Mouse (Mus musculus) embryonic facial prominence, embryonic 12.5 days (tissue): ENCODE results near the gene Olfr1023. TPM values are rescaled to one million over a fixed set of nuclear protein-coding genes. Genes with fewer than 3 reads are reported as not detected.

Source experiments
- ATAC-seq: fragments of 200-750 bp; cut with Nextera tagmentation; 2 replicates; pipeline ENCODE4 v1.8.0; 2017; ENCODE audit not compliant: insufficient number of reproducible peaks, insufficient read depth, low FRiP score, low TSS enrichment
- H3K27ac ChIP-seq: fragments of 300-500 bp; sonication (generic); 2 replicates; pipeline ENCODE4 v1.5.1; 2016; ENCODE audit warnings: mild to moderate bottlenecking
- H3K27me3 ChIP-seq: fragments of 300-500 bp; sonication (generic); 2 replicates; pipeline ENCODE4 v1.6.1; 2016; ENCODE audit warnings: mild to moderate bottlenecking, moderate library complexity
- H3K36me3 ChIP-seq: fragments of 300-500 bp; sonication (generic); 2 replicates; pipeline ENCODE4 v1.6.1; 2016; ENCODE audit warnings: mild to moderate bottlenecking
- H3K4me1 ChIP-seq: fragments of 300-500 bp; sonication (generic); 2 replicates; pipeline ENCODE4 v1.6.1; 2016
- H3K4me2 ChIP-seq: fragments of 300-500 bp; sonication (generic); replicated peaks from 2 replicates; pipeline ENCODE4 v1.6.1; 2016; ENCODE audit warnings: mild to moderate bottlenecking, moderate library complexity
- H3K4me3 ChIP-seq: fragments of 300-500 bp; sonication (generic); 2 replicates; pipeline ENCODE4 v1.5.1; 2016; ENCODE audit warnings: mild to moderate bottlenecking
- H3K9ac ChIP-seq: fragments of 300-500 bp; sonication (generic); 2 replicates; pipeline ENCODE4 v1.6.1; 2016; ENCODE audit warnings: mild to moderate bottlenecking, moderate library complexity
- H3K9me3 ChIP-seq: fragments of 300-500 bp; sonication (generic); 2 replicates; pipeline ENCODE4 v1.6.1; 2016; ENCODE audit warnings: mild to moderate bottlenecking, moderate library complexity
- WGBS: fragments of 180-500 bp; shearing (Covaris S2); methylation state at CpG from one replicate; pipeline ENCODE4 v1.1.7; 2016; 5-methylcytosine and 5-hydroxymethylcytosine counted together
- polyA plus RNA-seq: library from polyadenylated mRNA; unstranded; fragments of >200 nt; fragmentation: Nextera tagmentation; extraction: Ambion mirVana; gene quantifications from 2 replicates; pipeline ENCODE4 v1.2.1, GENCODE M21; 2016

Olfr1023 gene
- not detected in 2 replicates for polyA plus RNA-seq

- Histone ChIP-seq H3K4me2 (no peak within 1 kb of the TSS), H3K4me3 (no peak within 1 kb of the TSS), H3K9ac (no peak within 1 kb of the TSS), H3K36me3 (no peaks in the 10 kb centered on the region), H3K27ac (no peak within 1 kb of the TSS), H3K4me1 (no peaks in the 10 kb centered on the region), H3K27me3 (no peaks in the 10 kb centered on the region), H3K9me3 (no peaks in the 10 kb centered on the region)
- no peak for ATAC-seq
- 76% methylated on average over 2 of the region's 2 CpGs for WGBS
These were observed at the start of gene Olfr1023 for GRCm38 (mm10) chr2:85885340-85885739. Olfr1023 (plus strand) TSS chr2:85885640.

GRCm38 (mm10) chr2:85845383-85845782, 40.1 kb upstream of the Olfr1023 start, which contains the start of gene Olfr1019:
Olfr1019 (minus strand) TSS chr2:85845483.
- Histone ChIP-seq H3K4me3 (no peak within 1 kb of the TSS), H3K9ac (no peak within 1 kb of the TSS), H3K27me3 (no peaks in the 10 kb centered on the region), H3K4me2 (no peak within 1 kb of the TSS), H3K4me1 (no peaks in the 10 kb centered on the region), H3K27ac (no peak within 1 kb of the TSS), H3K9me3 (no peaks in the 10 kb centered on the region), H3K36me3 (no peaks in the 10 kb centered on the region)
- ATAC-seq: no peak

DNA sequence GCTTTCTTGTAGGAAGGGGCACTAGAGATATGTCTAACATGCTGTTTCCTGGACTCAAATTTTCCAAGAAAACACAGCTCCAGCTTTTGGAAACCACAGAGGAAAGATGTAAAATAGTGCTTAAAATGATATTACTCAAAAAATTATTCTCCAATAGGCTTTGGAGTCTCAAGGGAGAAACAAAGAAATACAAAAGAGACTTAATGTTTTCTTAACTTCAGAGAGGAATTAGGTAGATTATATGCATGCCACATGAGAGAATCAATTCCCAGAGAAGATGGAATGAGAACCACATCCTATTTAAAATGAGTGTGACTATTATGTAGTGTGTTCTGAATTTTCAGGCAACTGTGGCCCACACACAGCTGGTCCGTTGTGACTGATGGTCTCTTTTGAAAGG, 38.7 kb upstream of the Olfr1023 start, which contains the start of gene Olfr1020:
Olfr1020 (plus strand) TSS at position 301 of the 400 bp plus-strand sequence.
- no peak for ATAC-seq
- Histone ChIP-seq H3K9ac (no peak within 1 kb of the TSS), H3K4me2 (no peak within 1 kb of the TSS), H3K4me1 (no peaks in the 10 kb centered on the region), H3K36me3 (no peaks in the 10 kb centered on the region), H3K27me3 (no peaks in the 10 kb centered on the region), H3K27ac (no peak within 1 kb of the TSS), H3K4me3 (no peak within 1 kb of the TSS), H3K9me3 (no peaks in the 10 kb centered on the region)
- 88% methylated on average over 1 of the region's 1 CpGs for WGBS

- no peaks in the 10 kb centered on the region for H3K9me3 ChIP-seq
- H3K9ac ChIP-seq: no peak within 1 kb of the TSS
- no peaks in the 10 kb centered on the region for H3K4me1 ChIP-seq
- ATAC-seq: no peak
- H3K4me3 ChIP-seq: no peak within 1 kb of the TSS
- no peak within 1 kb of the TSS for H3K4me2 ChIP-seq
- 63% methylated on average over 2 of the region's 2 CpGs for WGBS
- no peaks in the 10 kb centered on the region for H3K36me3 ChIP-seq
- no peak within 1 kb of the TSS for H3K27ac ChIP-seq
- no peaks in the 10 kb centered on the region for H3K27me3 ChIP-seq
These were observed 17.1 kb upstream of the Olfr1023 start, which contains the start of gene Olfr1022 for GRCm38 (mm10) chr2:85868294-85868693. Olfr1022 (plus strand) TSS chr2:85868594.

DNA sequence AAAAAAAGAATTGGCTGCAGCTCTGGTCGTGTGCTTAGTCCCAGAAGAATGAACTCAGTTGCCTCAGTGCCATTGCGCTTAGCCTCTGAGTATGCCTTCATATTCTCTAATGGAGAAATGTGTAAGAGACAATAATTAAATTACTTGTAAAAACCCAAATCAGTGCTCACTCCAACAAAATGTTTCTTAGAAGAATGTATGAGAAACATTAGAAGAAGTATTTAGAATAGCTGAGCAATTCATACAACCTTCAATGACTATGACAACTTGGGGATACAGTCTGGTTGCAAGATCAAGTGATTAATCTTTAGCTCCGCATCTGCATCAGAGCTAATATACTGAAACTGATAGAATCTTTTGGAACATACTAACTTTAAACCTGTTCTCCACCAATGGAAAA, 19.5 kb downstream of the Olfr1023 start, which contains the start of gene Olfr1024:
Olfr1024 (minus strand) TSS at position 101 of the 400 bp plus-strand sequence.
- Histone ChIP-seq H3K36me3 (no peaks in the 10 kb centered on the region), H3K4me3 (no peak within 1 kb of the TSS), H3K4me2 (no peak within 1 kb of the TSS), H3K27ac (no peak within 1 kb of the TSS), H3K4me1 (no peaks in the 10 kb centered on the region), H3K9me3 (no peaks in the 10 kb centered on the region), H3K9ac (no peak within 1 kb of the TSS), H3K27me3 (no peaks in the 10 kb centered on the region)
- WGBS: 81% methylated on average over 3 of the region's 3 CpGs
- ATAC-seq: no peak

- Histone ChIP-seq H3K4me2 (no peak overlapping the region), H3K27ac (no peak overlapping the region), H3K36me3 (no peaks in the 10 kb centered on the region), H3K4me1 (no peaks in the 10 kb centered on the region), H3K27me3 (no peaks in the 10 kb centered on the region), H3K9ac (no peak overlapping the region), H3K4me3 (no peak overlapping the region), H3K9me3 (no peaks in the 10 kb centered on the region)
- ATAC-seq: no peak
These were observed 27.8 kb downstream of the Olfr1023 start for GRCm38 (mm10) chr2:85913197-85913596.

DNA sequence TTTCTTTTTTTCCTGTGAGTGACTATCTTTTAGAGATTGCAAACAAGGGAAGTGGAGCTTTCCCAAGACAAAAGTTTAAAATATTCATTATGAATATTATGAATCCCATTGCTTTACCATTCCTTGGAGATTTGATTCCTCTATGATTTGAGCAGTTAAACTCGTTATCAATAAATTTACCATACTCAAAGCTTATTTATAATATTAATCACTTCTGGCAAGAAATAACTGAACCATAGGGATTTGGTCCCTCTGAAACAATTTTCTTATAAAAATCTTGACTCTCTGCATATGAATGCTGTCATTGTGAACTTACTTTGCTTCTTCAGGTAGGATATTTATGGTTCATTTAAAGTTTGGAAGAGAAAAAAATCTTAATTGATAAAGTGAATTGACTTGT, 29.5 kb downstream of the Olfr1023 start, which contains the start of gene Olfr1025-ps1:
Olfr1025-ps1 (plus strand) TSS at position 301 of the 400 bp plus-strand sequence.
- WGBS: 48% methylated on average over 1 of the region's 1 CpGs
- no peak for ATAC-seq
- H3K4me3 ChIP-seq: no peak within 1 kb of the TSS

GRCm38 (mm10) chr2:85921258-85921657, 35.8 kb downstream of the Olfr1023 start, which contains the start of gene Olfr1026:
Olfr1026 (plus strand) TSS chr2:85921558.
- no peak for ATAC-seq
- Histone ChIP-seq H3K9me3 (no peaks in the 10 kb centered on the region), H3K4me3 (no peak within 1 kb of the TSS), H3K4me2 (no peak within 1 kb of the TSS), H3K36me3 (no peaks in the 10 kb centered on the region), H3K4me1 (no peaks in the 10 kb centered on the region), H3K27ac (no peak within 1 kb of the TSS), H3K27me3 (no peaks in the 10 kb centered on the region), H3K9ac (no peak within 1 kb of the TSS)
- 88% methylated on average over 3 of the region's 3 CpGs for WGBS

More for the DNA sequence above, 29.5 kb downstream of the Olfr1023 start, which contains the start of gene Olfr1025-ps1:
- Histone ChIP-seq H3K9ac (no peak within 1 kb of the TSS), H3K9me3 (no peaks in the 10 kb centered on the region), H3K27me3 (no peaks in the 10 kb centered on the region), H3K4me2 (no peak within 1 kb of the TSS), H3K27ac (no peak within 1 kb of the TSS), H3K36me3 (no peaks in the 10 kb centered on the region), H3K4me1 (no peaks in the 10 kb centered on the region)

Other genes starting within 250 kb of the Olfr1023 start
- gene Olfr1002, start 234.9 kb upstream of the Olfr1023 start, polyA plus RNA-seq: not detected in 2 replicates
- not detected in 2 replicates for gene Olfr154, start 221.2 kb upstream of the Olfr1023 start, polyA plus RNA-seq
- not detected in 2 replicates for gene Olfr1006, start 206.9 kb upstream of the Olfr1023 start, polyA plus RNA-seq
- not detected in 2 replicates for gene Olfr1008, start 196.2 kb upstream of the Olfr1023 start, polyA plus RNA-seq
- not detected in 2 replicates for gene Olfr1009, start 170.2 kb upstream of the Olfr1023 start, polyA plus RNA-seq
- not detected in 2 replicates for gene Olfr1012, start 122.9 kb upstream of the Olfr1023 start, polyA plus RNA-seq
- not detected in 2 replicates for gene Olfr1013, start 118.5 kb upstream of the Olfr1023 start, polyA plus RNA-seq
- not detected in 2 replicates for gene Olfr1014, start 112.9 kb upstream of the Olfr1023 start, polyA plus RNA-seq
- gene Olfr1015, start 103.6 kb upstream of the Olfr1023 start, polyA plus RNA-seq: not detected in 2 replicates
- gene Olfr1016, start 83.1 kb upstream of the Olfr1023 start, polyA plus RNA-seq: not detected in 2 replicates
- not detected in 2 replicates for gene Olfr1018, start 67.2 kb upstream of the Olfr1023 start, polyA plus RNA-seq
- not detected in 2 replicates for gene Olfr1019, start 40.2 kb upstream of the Olfr1023 start, polyA plus RNA-seq
- gene Olfr1020, start 38.6 kb upstream of the Olfr1023 start, polyA plus RNA-seq: not detected in 2 replicates
- gene Olfr1022, start 17.0 kb upstream of the Olfr1023 start, polyA plus RNA-seq: not detected in 2 replicates
- gene Olfr1024, start 19.4 kb downstream of the Olfr1023 start, polyA plus RNA-seq: not detected in 2 replicates
- gene Olfr1025-ps1, start 29.6 kb downstream of the Olfr1023 start, polyA plus RNA-seq: not detected in 2 replicates
- gene Olfr1026, start 35.9 kb downstream of the Olfr1023 start, polyA plus RNA-seq: not detected in 2 replicates
- gene Olfr1028, start 64.8 kb downstream of the Olfr1023 start, polyA plus RNA-seq: not detected in 2 replicates
- gene Olfr1029, start 88.3 kb downstream of the Olfr1023 start, polyA plus RNA-seq: not detected in 2 replicates
- gene Olfr1030, start 93.6 kb downstream of the Olfr1023 start, polyA plus RNA-seq: not detected in 2 replicates
- gene Olfr1031, start 104.7 kb downstream of the Olfr1023 start, polyA plus RNA-seq: not detected in 2 replicates
- gene Olfr1032, start 119.9 kb downstream of the Olfr1023 start, polyA plus RNA-seq: not detected in 2 replicates
- 0.78 TPM in 1 of 2 replicates, not detected in the other for gene Olfr1033, start 135.0 kb downstream of the Olfr1023 start, polyA plus RNA-seq
- not detected in 2 replicates for gene Olfr1034, start 160.2 kb downstream of the Olfr1023 start, polyA plus RNA-seq
- gene Olfr1036, start 188.4 kb downstream of the Olfr1023 start, polyA plus RNA-seq: not detected in 2 replicates
- not detected in 2 replicates for gene Olfr1037, start 201.7 kb downstream of the Olfr1023 start, polyA plus RNA-seq